Mouse (Mus musculus) liver, embryonic 15.5 days (tissue): ENCODE results near the gene Fbxw21. TPM values are rescaled to one million over a fixed set of nuclear protein-coding genes. Genes with fewer than 3 reads are reported as not detected.

ENCODE experiments used
- ATAC-seq: fragments of 200-750 bp; cut with Nextera tagmentation; 2 replicates; pipeline ENCODE4 v1.8.0; 2017; ENCODE audit warnings: moderate number of reproducible peaks, mild to moderate bottlenecking, moderate library complexity; ENCODE audit not compliant: insufficient read depth
- H3K27ac ChIP-seq: fragments of 300-500 bp; sonication (generic); replicated peaks from 2 replicates; pipeline ENCODE4 v1.5.1; 2015; ENCODE audit warnings: mild to moderate bottlenecking, inconsistent platforms
- H3K27me3 ChIP-seq: fragments of 300-500 bp; sonication (generic); 2 replicates; pipeline ENCODE4 v1.6.1; 2015; ENCODE audit warnings: mild to moderate bottlenecking, inconsistent platforms
- H3K36me3 ChIP-seq: fragments of 300-500 bp; sonication (generic); replicated peaks from 2 replicates; pipeline ENCODE4 v1.6.1; 2015; ENCODE audit warnings: moderate library complexity, mild to moderate bottlenecking, inconsistent platforms
- H3K4me1 ChIP-seq: fragments of 300-500 bp; sonication (generic); replicated peaks from 2 replicates; pipeline ENCODE4 v1.6.1; 2015; ENCODE audit warnings: inconsistent platforms
- H3K4me2 ChIP-seq: fragments of 300-500 bp; sonication (generic); 2 replicates; pipeline ENCODE4 v1.6.1; 2015; ENCODE audit warnings: moderate library complexity, mild to moderate bottlenecking, inconsistent platforms
- H3K4me3 ChIP-seq: fragments of 300-500 bp; sonication (generic); replicated peaks from 2 replicates; pipeline ENCODE4 v1.5.1; 2015; ENCODE audit warnings: mild to moderate bottlenecking, inconsistent platforms
- H3K9ac ChIP-seq: fragments of 300-500 bp; sonication (generic); 2 replicates; pipeline ENCODE4 v1.6.1; 2015; ENCODE audit warnings: moderate library complexity, mild to moderate bottlenecking, inconsistent platforms
- H3K9me3 ChIP-seq: fragments of 300-500 bp; sonication (generic); replicated peaks from 2 replicates; pipeline ENCODE4 v1.6.1; 2016; ENCODE audit warnings: inconsistent platforms
- WGBS: fragments of 180-500 bp; shearing (Covaris S2); methylation state at CpG from one replicate; pipeline ENCODE4 v1.1.7; 2015; ENCODE audit warnings: mixed read lengths; ENCODE audit not compliant: insufficient replicate concordance; 5-methylcytosine and 5-hydroxymethylcytosine counted together
- polyA plus RNA-seq: library from polyadenylated mRNA; unstranded; fragments of >200 nt; fragmentation: Nextera tagmentation; extraction: Ambion mirVana; gene quantifications from 2 replicates; pipeline ENCODE4 v1.2.1, GENCODE M21; 2015

The Fbxw21 gene
- polyA plus RNA-seq, 1 experiment from 2014 or later: not detected

- no peak for ATAC-seq
- Histone ChIP-seq H3K4me2 (no peak overlapping the region), H3K4me1 (0 out of 2 replicates have a peak, but pooled peaks cover 3% of the 10 kb centered on the region), H3K36me3 (no peaks in the 10 kb centered on the region), H3K27me3 (no peaks in the 10 kb centered on the region), H3K4me3 (no peak overlapping the region), H3K27ac (no peak overlapping the region), H3K9ac (no peak overlapping the region), H3K9me3 (no peaks in the 10 kb centered on the region)
- 52% methylated on average over 3 of the region's 3 CpGs for WGBS
Observed at GRCm38 (mm10) chr9:109125481-109125880, 36.4 kb downstream of the Fbxw21 start.

- Histone ChIP-seq H3K9ac (no peak overlapping the region), H3K27me3 (no peaks in the 10 kb centered on the region), H3K4me1 (0 out of 2 replicates have a peak, but pooled peaks cover 3% of the 10 kb centered on the region), H3K4me2 (no peak overlapping the region), H3K36me3 (no peaks in the 10 kb centered on the region), H3K27ac (no peak overlapping the region), H3K9me3 (no peaks in the 10 kb centered on the region), H3K4me3 (no peak overlapping the region)
- ATAC-seq: no peak
- 35% methylated on average over 2 of the region's 2 CpGs for WGBS
Observed at GRCm38 (mm10) chr9:109125043-109125442, 36.8 kb downstream of the Fbxw21 start.

DNA sequence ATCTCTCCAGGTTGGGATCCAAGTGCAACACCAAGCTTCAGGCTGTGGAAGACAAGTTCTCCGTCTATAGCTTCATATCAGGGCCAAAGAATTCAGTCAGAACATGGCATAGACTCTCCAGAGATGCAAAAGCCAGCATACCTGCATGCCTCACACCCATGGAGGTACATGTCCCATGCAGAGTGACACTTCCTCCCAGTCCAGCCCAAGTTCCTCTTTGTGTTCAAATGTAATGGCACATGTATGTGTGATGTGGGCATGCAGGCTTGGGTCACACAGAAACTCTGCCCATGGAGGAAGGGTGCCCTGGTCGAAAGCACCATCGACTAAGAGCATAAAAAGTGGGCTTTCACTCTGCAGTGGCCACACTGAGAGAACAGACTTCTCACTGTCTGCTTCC, 37.7 kb downstream of the Fbxw21 start:
- no peak overlapping the region for H3K9ac ChIP-seq
- H3K27ac ChIP-seq: no peak overlapping the region
- H3K9me3 ChIP-seq: no peaks in the 10 kb centered on the region
- WGBS: 67% methylated on average over 3 of the region's 3 CpGs
- H3K4me1 ChIP-seq: 0 out of 2 replicates have a peak, but pooled peaks cover 3% of the 10 kb centered on the region
- no peak overlapping the region for H3K4me2 ChIP-seq
- no peak overlapping the region for H3K4me3 ChIP-seq
- no peaks in the 10 kb centered on the region for H3K27me3 ChIP-seq
- H3K36me3 ChIP-seq: no peaks in the 10 kb centered on the region
- ATAC-seq: no peak

- Histone ChIP-seq H3K4me1 (0 out of 2 replicates have a peak, but pooled peaks cover 3% of the 10 kb centered on the region), H3K9ac (no peak overlapping the region), H3K9me3 (no peaks in the 10 kb centered on the region), H3K4me3 (no peak overlapping the region), H3K27me3 (no peaks in the 10 kb centered on the region), H3K36me3 (no peaks in the 10 kb centered on the region), H3K4me2 (no peak overlapping the region), H3K27ac (no peak overlapping the region)
- WGBS: 36% methylated on average over 6 of the region's 6 CpGs
- no peak for ATAC-seq
Observed at GRCm38 (mm10) chr9:109123266-109123665, 38.6 kb downstream of the Fbxw21 start.

GRCm38 (mm10) chr9:109122553-109123085, 39.2 kb downstream of the Fbxw21 start:
- H3K4me1 ChIP-seq: 0 out of 2 replicates have a peak, but pooled peaks cover 7% of the 10 kb centered on the region
- H3K9me3 ChIP-seq: no peaks in the 10 kb centered on the region
- no peaks in the 10 kb centered on the region for H3K27me3 ChIP-seq
- H3K27ac ChIP-seq: no peak overlapping the region
- H3K9ac ChIP-seq: no peak overlapping the region
- no peak overlapping the region for H3K4me3 ChIP-seq
- H3K36me3 ChIP-seq: no peaks in the 10 kb centered on the region
- no peak for ATAC-seq
- 40% methylated on average over 2 of the region's 2 CpGs for WGBS
- no peak overlapping the region for H3K4me2 ChIP-seq

DNA sequence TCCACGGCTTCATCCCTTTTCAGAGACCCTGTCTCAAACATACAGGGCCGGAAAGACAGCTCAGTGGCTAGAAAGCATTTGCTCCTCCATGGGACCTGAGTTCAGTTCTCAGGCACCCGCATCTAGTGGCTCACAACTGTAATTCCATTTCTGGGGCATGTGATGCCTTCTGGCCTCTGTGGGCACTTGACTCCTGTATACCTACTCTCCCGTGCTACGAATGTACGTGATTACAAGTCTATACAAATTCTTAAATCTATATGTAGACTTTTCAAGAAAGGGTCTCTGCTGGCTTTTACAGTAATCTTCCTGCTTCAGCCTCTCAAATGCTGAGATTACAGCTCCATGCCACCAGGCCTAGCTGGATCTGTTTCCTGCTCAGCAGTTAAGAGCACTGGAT, 40.9 kb downstream of the Fbxw21 start:
- Histone ChIP-seq H3K27me3 (no peaks in the 10 kb centered on the region), H3K36me3 (0 out of 2 replicates have a peak, but pooled peaks cover 3% of the 10 kb centered on the region), H3K27ac (no peak overlapping the region), H3K4me1 (0 out of 2 replicates have a peak, but pooled peaks cover 4% of the 10 kb centered on the region), H3K4me3 (no peak overlapping the region), H3K4me2 (no peak overlapping the region), H3K9ac (no peak overlapping the region), H3K9me3 (no peaks in the 10 kb centered on the region)
- 71% methylated on average over 6 of the region's 6 CpGs for WGBS
- ATAC-seq: no peak

- Histone ChIP-seq H3K9ac (no peak overlapping the region), H3K36me3 (0 out of 2 replicates have a peak, but pooled peaks cover 8% of the 10 kb centered on the region), H3K4me2 (no peak overlapping the region), H3K9me3 (no peaks in the 10 kb centered on the region), H3K4me1 (0 out of 2 replicates have a peak, but pooled peaks cover 4% of the 10 kb centered on the region), H3K4me3 (no peak overlapping the region), H3K27ac (no peak overlapping the region), H3K27me3 (no peaks in the 10 kb centered on the region)
- no peak for ATAC-seq
- 75% methylated on average over 9 of the region's 9 CpGs for WGBS
Observed at GRCm38 (mm10) chr9:109119571-109119970, 42.3 kb downstream of the Fbxw21 start.

DNA sequence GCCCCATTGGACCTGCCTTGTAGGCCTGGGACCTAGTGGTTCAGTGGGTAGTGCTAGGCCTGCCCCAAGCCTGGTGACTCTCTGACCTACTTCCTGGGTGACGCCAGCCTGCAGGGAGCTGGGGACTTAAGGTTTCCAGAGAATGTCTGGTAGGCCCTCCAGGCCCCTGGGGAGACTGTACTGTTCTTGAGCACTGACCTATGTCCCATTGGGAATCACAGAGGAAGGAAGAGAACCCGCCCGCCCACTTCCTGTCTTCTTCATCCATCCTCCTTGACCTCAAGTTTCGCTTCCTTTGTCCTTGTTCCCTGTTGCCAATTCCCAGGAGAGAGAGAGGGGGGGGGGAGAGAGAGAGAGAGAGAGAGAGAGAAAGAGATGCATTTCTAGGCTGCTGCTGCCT, 43.7 kb downstream of the Fbxw21 start:
- no peaks in the 10 kb centered on the region for H3K9me3 ChIP-seq
- no peak overlapping the region for H3K27ac ChIP-seq
- H3K9ac ChIP-seq: no peak overlapping the region
- H3K4me2 ChIP-seq: no peak overlapping the region
- H3K36me3 ChIP-seq: 0 out of 2 replicates have a peak, but pooled peaks cover 8% of the 10 kb centered on the region
- no peaks in the 10 kb centered on the region for H3K27me3 ChIP-seq
- no peak overlapping the region for H3K4me3 ChIP-seq
- H3K4me1 ChIP-seq: 0 out of 2 replicates have a peak, but pooled peaks cover 4% of the 10 kb centered on the region
- WGBS: 51% methylated on average over 4 of the region's 4 CpGs
- ATAC-seq: 0 out of 2 replicates have a peak, but pooled peaks have one; percentile 13

- Histone ChIP-seq H3K36me3 (peaks cover 16% of the 10 kb centered on the region; the same call in 1 of the 2 replicates), H3K9ac (no peak overlapping the region), H3K27me3 (no peaks in the 10 kb centered on the region), H3K27ac (no peak overlapping the region), H3K9me3 (no peaks in the 10 kb centered on the region), H3K4me1 (0 out of 2 replicates have a peak, but pooled peaks cover 4% of the 10 kb centered on the region), H3K4me3 (no peak overlapping the region), H3K4me2 (no peak overlapping the region)
- ATAC-seq: no peak
- 73% methylated on average over 10 of the region's 10 CpGs for WGBS
Observed at GRCm38 (mm10) chr9:109116205-109116604, 45.6 kb downstream of the Fbxw21 start.

DNA sequence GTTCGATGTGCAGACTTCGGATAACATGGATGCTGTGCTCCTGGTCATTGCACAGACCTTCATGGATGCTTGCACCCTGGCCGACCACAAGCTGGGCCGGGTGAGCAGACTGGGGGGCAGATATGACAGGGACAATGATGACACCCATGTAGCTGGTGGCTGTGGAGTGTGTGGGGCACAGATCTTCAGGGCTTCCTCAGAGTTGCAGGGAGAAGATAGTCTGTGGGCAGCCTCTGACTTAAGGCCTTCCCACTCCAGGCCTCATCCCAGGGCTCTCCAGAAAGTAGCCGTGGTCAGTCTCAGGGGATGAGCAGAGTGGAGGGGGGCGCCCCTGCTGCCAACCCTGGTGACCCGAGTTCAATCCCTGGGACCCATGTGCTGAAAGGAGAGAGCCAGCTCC, 47.0 kb downstream of the Fbxw21 start:
- H3K27me3 ChIP-seq: no peaks in the 10 kb centered on the region
- H3K4me2 ChIP-seq: no peak overlapping the region
- 0 out of 2 replicates have a peak, but pooled peaks cover 4% of the 10 kb centered on the region for H3K4me1 ChIP-seq
- WGBS: 66% methylated on average over 7 of the region's 7 CpGs
- no peak overlapping the region for H3K9ac ChIP-seq
- H3K36me3 ChIP-seq: peaks cover 23% of the 10 kb centered on the region; the same call in 1 of the 2 replicates
- no peak for ATAC-seq
- no peaks in the 10 kb centered on the region for H3K9me3 ChIP-seq
- no peak overlapping the region for H3K4me3 ChIP-seq
- H3K27ac ChIP-seq: no peak overlapping the region

GRCm38 (mm10) chr9:109114276-109114675, 47.6 kb downstream of the Fbxw21 start:
- H3K36me3 ChIP-seq: peaks cover 23% of the 10 kb centered on the region; the same call in 1 of the 2 replicates
- whole genome bisulfite sequencing: 70% methylated on average over 11 of the region's 11 CpGs

More at GRCm38 (mm10) chr9:109114276-109114675, 47.6 kb downstream of the Fbxw21 start:
- 0 out of 2 replicates have a peak, but pooled peaks cover 4% of the 10 kb centered on the region for H3K4me1 ChIP-seq
- H3K4me2 ChIP-seq: no peak overlapping the region
- no peak overlapping the region for H3K27ac ChIP-seq
- no peak overlapping the region for H3K4me3 ChIP-seq
- no peaks in the 10 kb centered on the region for H3K27me3 ChIP-seq
- H3K9ac ChIP-seq: no peak overlapping the region
- no peak for ATAC-seq
- H3K9me3 ChIP-seq: no peaks in the 10 kb centered on the region
